Mouse (Mus musculus): ENCODE results near the gene Nlrc5. TPM values are rescaled to one million over a fixed set of nuclear protein-coding genes. Genes with fewer than 3 reads are reported as not detected.
"Not testable (repeated sequence)": the region's sequence is repeated elsewhere in the genome, so short reads cannot be mapped to it uniquely, and the experiment has no call there.

Gene Nlrc5
- total and polyA plus RNA-seq, 2 experiments = 11.6 to 21.2 TPM

DNA sequence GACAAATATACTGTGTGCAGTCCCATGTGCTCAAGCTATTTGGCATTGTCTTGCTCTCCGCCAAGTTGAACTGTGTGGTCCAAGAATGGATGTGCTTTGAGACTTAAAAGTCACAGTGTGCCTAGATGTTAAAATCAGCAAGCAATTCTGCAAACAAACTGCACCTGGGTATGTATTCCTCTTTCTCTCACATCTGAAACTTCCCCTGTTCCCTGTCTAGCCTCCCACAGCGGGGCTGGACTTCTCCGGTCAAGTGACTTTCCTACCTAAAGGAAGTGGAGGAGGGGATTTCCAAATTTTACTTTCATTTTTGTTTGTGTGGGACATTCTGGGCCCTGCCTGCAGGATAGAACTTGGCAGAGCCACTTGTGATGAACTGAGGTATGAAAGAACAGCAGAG, 9.0 kb downstream of the Nlrc5 start:
- 0 out of 2 replicates have a peak overlapping the region, but pooled peaks have one; percentile 7 for H3K9ac ChIP-seq (ENCODE audit: low read depth, low read length)
- H3K27me3 ChIP-seq (ENCODE audit: control insufficient read depth, insufficient read depth, low read length) = no peaks in the 10 kb centered on the region
- peaks cover 12% of the 10 kb centered on the region for H3K79me2 ChIP-seq (ENCODE audit: control insufficient read depth, insufficient read depth, low read length)
- no peak overlapping the region for H3K4me3 ChIP-seq (ENCODE audit: insufficient read depth, low read depth, low read length)
- TF ChIP-seq CTCF (IDR thresholded peaks at IDR 0.05; ENCODE audit: low read depth, low read length) = no peak
- TF ChIP-seq POLR2A (IDR thresholded peaks at IDR 0.05; ENCODE audit: extremely low read depth, insufficient read depth, low read length) = no peak
- no peaks in the 10 kb centered on the region for H3K36me3 ChIP-seq (ENCODE audit: control insufficient read depth, insufficient read depth, low read length)
- no peak overlapping the region for H3K27ac ChIP-seq (replicated peaks; ENCODE audit: insufficient read depth, low read depth, low read length)
- peaks cover 12% of the 10 kb centered on the region; the same call in 1 of the 2 replicates for H3K4me1 ChIP-seq (ENCODE audit: control insufficient read depth, insufficient read depth, low read length)
- 70% methylated on average over 3 of the region's 3 CpGs for WGBS
- no peak for DNase-seq (ENCODE audit: extremely low read depth, low read depth, low spot score)

DNA sequence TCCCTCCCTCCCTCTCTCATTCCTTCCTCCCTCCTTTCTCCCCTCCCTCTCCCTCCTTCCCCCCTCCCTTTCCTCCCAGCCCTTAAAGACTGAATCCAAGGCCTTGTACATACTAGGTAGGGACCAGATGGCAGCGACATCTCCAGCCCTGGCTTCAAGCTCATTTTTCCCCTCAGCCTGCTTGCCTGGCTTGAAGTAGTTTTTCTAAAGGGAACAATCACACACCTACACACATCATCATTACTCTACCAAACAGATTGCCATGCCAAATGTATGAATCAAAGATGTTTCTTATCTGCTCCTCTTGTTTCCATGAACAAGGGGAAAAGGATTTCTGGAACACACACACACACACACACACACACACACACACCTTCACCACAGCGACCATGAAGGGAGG, 10.3 kb downstream of the Nlrc5 start:
- DNase-seq (ENCODE audit: extremely low read depth, low read depth, low spot score) = no peak
- no peak overlapping the region for H3K27ac ChIP-seq (replicated peaks; ENCODE audit: insufficient read depth, low read depth, low read length)
- H3K27me3 ChIP-seq (ENCODE audit: control insufficient read depth, insufficient read depth, low read length) = no peaks in the 10 kb centered on the region
- no peak overlapping the region for H3K4me3 ChIP-seq (ENCODE audit: insufficient read depth, low read depth, low read length)
- 91% methylated on average over 2 of the region's 2 CpGs for WGBS
- no peak overlapping the region for H3K9ac ChIP-seq (ENCODE audit: low read depth, low read length)
- peaks cover 12% of the 10 kb centered on the region for H3K79me2 ChIP-seq (ENCODE audit: control insufficient read depth, insufficient read depth, low read length)
- TF ChIP-seq POLR2A (IDR thresholded peaks at IDR 0.05; ENCODE audit: extremely low read depth, insufficient read depth, low read length) = no peak
- TF ChIP-seq CTCF (IDR thresholded peaks at IDR 0.05; ENCODE audit: low read depth, low read length) = no peak
- peaks cover 12% of the 10 kb centered on the region; the same call in 1 of the 2 replicates for H3K4me1 ChIP-seq (ENCODE audit: control insufficient read depth, insufficient read depth, low read length)
- H3K36me3 ChIP-seq (ENCODE audit: control insufficient read depth, insufficient read depth, low read length) = no peaks in the 10 kb centered on the region

DNA sequence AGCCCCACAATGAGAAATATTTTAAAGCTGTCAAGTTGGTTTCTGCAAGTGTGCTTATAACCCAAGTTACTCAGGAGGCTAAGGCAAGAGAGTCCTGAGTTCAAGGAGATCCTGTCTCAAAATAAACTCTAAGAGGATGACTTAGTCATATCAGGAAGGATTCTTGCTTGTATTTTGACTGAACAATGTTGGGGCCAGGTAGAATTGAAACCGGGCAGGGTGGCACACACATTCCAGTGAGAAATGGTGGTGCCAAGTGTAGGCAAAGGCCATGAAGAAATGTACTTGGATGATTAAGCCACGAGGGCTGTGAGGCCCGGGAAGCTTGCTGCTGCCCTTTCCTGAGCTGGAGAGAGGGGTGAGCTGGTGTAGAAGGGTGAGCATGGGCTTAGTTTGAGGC, 13.0 kb downstream of the Nlrc5 start:
- Histone ChIP-seq H3K79me2 (ENCODE audit: control insufficient read depth, insufficient read depth, low read length) (peaks cover 6% of the 10 kb centered on the region; the same call in 1 of the 2 replicates), H3K4me3 (ENCODE audit: insufficient read depth, low read depth, low read length) (no peak overlapping the region), H3K4me1 (ENCODE audit: control insufficient read depth, insufficient read depth, low read length) (peaks cover 12% of the 10 kb centered on the region; the same call in 1 of the 2 replicates), H3K9ac (ENCODE audit: low read depth, low read length) (no peak overlapping the region), H3K27me3 (ENCODE audit: control insufficient read depth, insufficient read depth, low read length) (no peaks in the 10 kb centered on the region), H3K36me3 (ENCODE audit: control insufficient read depth, insufficient read depth, low read length) (no peaks in the 10 kb centered on the region), H3K27ac (replicated peaks; ENCODE audit: insufficient read depth, low read depth, low read length) (peak overlapping the region; percentile 80)
- DNase-seq (ENCODE audit: extremely low read depth, low read depth, low spot score) = peak; percentile 70
- 18% methylated on average over 3 of the region's 3 CpGs for WGBS
- TF ChIP-seq POLR2A (IDR thresholded peaks at IDR 0.05; ENCODE audit: extremely low read depth, insufficient read depth, low read length) (no peak), CTCF (IDR thresholded peaks at IDR 0.05; ENCODE audit: low read depth, low read length) (no peak)

DNA sequence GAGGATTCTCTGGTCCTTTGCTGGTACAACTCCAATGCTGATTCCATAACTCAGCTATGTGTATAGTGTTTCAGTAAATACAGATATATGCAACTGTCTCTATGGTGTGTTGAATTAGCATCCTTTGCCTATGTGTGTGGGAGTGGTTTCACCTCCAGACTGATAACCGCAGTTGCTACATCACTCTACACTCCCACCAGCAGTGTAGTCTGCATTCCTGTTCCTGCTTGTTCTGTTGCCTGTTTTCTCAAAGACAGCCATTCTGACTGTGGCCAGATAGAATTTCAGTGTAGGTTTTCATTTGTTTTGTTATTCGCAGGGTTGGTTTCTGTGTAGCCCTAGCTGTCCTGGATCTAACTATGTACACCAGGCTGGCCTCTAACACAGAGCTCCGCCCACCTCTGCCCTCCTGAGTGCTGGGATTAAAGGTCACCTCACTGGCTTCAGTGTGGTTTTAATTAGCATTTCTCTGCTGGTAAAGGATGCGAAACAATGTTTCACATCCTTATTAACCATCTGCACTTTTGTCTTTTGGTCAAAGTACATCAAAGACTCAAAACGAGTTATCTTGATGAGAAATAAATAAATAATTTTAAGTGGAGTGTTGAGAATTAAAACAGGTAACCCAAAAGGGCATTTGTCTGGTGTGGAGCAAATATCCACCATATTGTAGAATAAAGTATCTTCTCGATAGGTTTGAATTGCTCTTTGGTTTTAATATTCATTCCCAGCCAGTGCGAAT, 13.6 kb downstream of the Nlrc5 start:
- TF ChIP-seq CTCF (IDR thresholded peaks at IDR 0.05; ENCODE audit: low read depth, low read length) (no peak), POLR2A (IDR thresholded peaks at IDR 0.05; ENCODE audit: extremely low read depth, insufficient read depth, low read length) (no peak)
- no peak overlapping the region for H3K4me3 ChIP-seq (ENCODE audit: insufficient read depth, low read depth, low read length)
- WGBS = 53% methylated on average over 7 of the region's 7 CpGs
- H3K27ac ChIP-seq (replicated peaks; ENCODE audit: insufficient read depth, low read depth, low read length) = peak overlapping the region; percentile 80
- H3K4me1 ChIP-seq (ENCODE audit: control insufficient read depth, insufficient read depth, low read length) = peaks cover 12% of the 10 kb centered on the region; the same call in 1 of the 2 replicates
- no peak overlapping the region for H3K9ac ChIP-seq (ENCODE audit: low read depth, low read length)
- no peaks in the 10 kb centered on the region for H3K36me3 ChIP-seq (ENCODE audit: control insufficient read depth, insufficient read depth, low read length)
- H3K27me3 ChIP-seq (ENCODE audit: control insufficient read depth, insufficient read depth, low read length) = no peaks in the 10 kb centered on the region
- H3K79me2 ChIP-seq (ENCODE audit: control insufficient read depth, insufficient read depth, low read length) = peaks cover 6% of the 10 kb centered on the region; the same call in 1 of the 2 replicates
- DNase-seq (ENCODE audit: extremely low read depth, low read depth, low spot score) = peak; percentile 77

DNA sequence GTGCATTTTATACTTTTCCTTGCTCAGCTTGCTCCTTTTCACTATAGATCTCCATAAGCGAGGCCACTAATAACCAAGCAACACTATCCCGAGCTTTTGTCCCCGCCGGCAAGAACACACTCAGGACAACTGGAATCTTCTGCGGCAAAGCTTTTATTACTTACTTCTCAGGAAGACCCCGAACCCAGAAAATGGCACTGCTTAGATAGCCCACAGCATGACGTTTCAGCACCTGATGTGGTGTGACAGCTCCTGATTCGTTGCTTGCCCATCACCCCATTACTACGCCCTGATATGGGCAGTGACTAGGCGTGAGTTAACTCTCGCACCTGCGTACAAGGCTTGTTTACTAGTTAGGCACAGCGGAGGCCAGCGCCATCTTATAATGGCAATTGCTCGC, 18.8 kb downstream of the Nlrc5 start:
- 95% methylated on average over 15 of the region's 15 CpGs for WGBS
- DNase-seq (ENCODE audit: extremely low read depth, low read depth, low spot score) = not testable (repeated sequence)

DNA sequence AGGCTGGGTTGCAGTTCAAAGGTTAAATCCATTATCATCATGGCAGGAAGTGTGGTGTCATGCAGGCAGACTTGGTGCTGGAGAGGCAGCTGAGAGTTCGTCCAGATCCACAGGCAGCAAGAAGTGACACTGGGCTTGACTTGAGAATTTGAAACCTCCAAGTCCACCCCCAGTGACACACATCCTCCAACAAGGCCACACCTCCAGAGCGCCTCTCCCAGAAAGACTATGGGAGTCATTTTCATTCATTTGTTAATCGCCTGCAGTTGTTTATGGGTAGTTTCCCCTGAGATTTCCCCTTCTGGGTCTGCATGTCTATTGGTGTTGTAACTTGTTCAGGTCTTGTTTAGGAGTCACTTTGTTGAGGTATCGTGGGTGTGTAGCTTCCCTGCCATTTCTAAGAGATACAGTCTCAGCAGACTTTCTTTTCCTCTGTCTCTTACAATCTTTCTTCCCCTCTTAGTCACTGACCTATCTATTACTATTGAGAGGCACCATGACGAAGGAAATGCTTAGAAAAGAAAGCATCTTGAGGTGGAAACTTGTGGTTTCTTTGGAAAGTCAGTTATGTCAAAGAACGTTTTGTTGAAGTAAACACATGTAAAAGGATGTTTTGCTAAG, 19.8 kb downstream of the Nlrc5 start:
- peak; percentile 28 for DNase-seq (ENCODE audit: extremely low read depth, low read depth, low spot score)
- H3K79me2 ChIP-seq (ENCODE audit: control insufficient read depth, insufficient read depth, low read length) = peaks cover 9% of the 10 kb centered on the region
- H3K4me1 ChIP-seq (ENCODE audit: control insufficient read depth, insufficient read depth, low read length) = peaks cover 25% of the 10 kb centered on the region
- 82% methylated on average over 6 of the region's 6 CpGs for WGBS
- H3K9ac ChIP-seq (ENCODE audit: low read depth, low read length) = no peak overlapping the region
- no peak for TF ChIP-seq POLR2A (IDR thresholded peaks at IDR 0.05; ENCODE audit: extremely low read depth, insufficient read depth, low read length)
- no peak for TF ChIP-seq CTCF (IDR thresholded peaks at IDR 0.05; ENCODE audit: low read depth, low read length)
- H3K4me3 ChIP-seq (ENCODE audit: insufficient read depth, low read depth, low read length) = no peak overlapping the region
- H3K36me3 ChIP-seq (ENCODE audit: control insufficient read depth, insufficient read depth, low read length) = no peaks in the 10 kb centered on the region
- H3K27me3 ChIP-seq (ENCODE audit: control insufficient read depth, insufficient read depth, low read length) = no peaks in the 10 kb centered on the region
- peak overlapping the region; percentile 90 for H3K27ac ChIP-seq (replicated peaks; ENCODE audit: insufficient read depth, low read depth, low read length)

More for the DNA sequence above, 18.8 kb downstream of the Nlrc5 start:
- H3K27me3 ChIP-seq (ENCODE audit: control insufficient read depth, insufficient read depth, low read length); H3K4me3 ChIP-seq (ENCODE audit: insufficient read depth, low read depth, low read length); H3K36me3 ChIP-seq (ENCODE audit: control insufficient read depth, insufficient read depth, low read length); H3K9ac ChIP-seq (ENCODE audit: low read depth, low read length); H3K79me2 ChIP-seq (ENCODE audit: control insufficient read depth, insufficient read depth, low read length); H3K27ac ChIP-seq (replicated peaks; ENCODE audit: insufficient read depth, low read depth, low read length): not testable (repeated sequence)
- H3K4me1 ChIP-seq (ENCODE audit: control insufficient read depth, insufficient read depth, low read length) = peaks cover 20% of the 10 kb centered on the region

All from liver, adult 2 months (tissue).